Mouse (Mus musculus): ENCODE measurements around the gene Cct3.

- no peak for TF ChIP-seq POLR2A (IDR thresholded peaks at IDR 0.05; ENCODE audit: borderline replicate concordance, extremely low read depth, insufficient read depth, insufficient read length, poor library complexity, severe bottlenecking)
- no peak for TF ChIP-seq CTCF (IDR thresholded peaks at IDR 0.05; ENCODE audit: borderline replicate concordance, extremely low read depth, insufficient read depth, insufficient read length)
Measured at GRCm38 (mm10) chr3:88268991-88269390, 27.9 kb upstream of the Cct3 start.
